Mouse (Mus musculus) gastrocnemius, adult 8-10 months (tissue): ENCODE measurements around the gene Gm28551. TPM values are rescaled to one million over a fixed set of nuclear protein-coding genes. Genes with fewer than 3 reads are reported as not detected.
"Not testable (repeated sequence)": the region's sequence is repeated elsewhere in the genome, so short reads cannot be mapped to it uniquely, and the experiment has no call there.

ENCODE experiments used
- DNase-seq, 2 experiments: peaks; one replicate each; pipeline ENCODE4 v3.0.0; 2022; ENCODE audit warnings: low spot score in 2 of 2
- total RNA-seq, 4 experiments: library from RNA; stranded (reverse); gene quantifications; 2 replicates each; pipeline ENCODE4 v1.2.4; 2022

Gm28551 gene
- total RNA-seq, result under 1 TPM in 3 of 4 experiments, not detected in 1; 0.19 to 0.34 (median 0.21) TPM

- peak; percentile 92 to 94 for DNase-seq
These were observed at the start of gene Gm28551, which contains the start of the genes Asdurf and Asnsd1 for GRCm38 (mm10) chr1:53352327-53353261. Gene Gm28551 (minus strand): TSS chr1:53352667. Gene Asdurf (minus strand): TSS chr1:53352619. Gene Asnsd1 (minus strand): TSS chr1:53352752.

DNA sequence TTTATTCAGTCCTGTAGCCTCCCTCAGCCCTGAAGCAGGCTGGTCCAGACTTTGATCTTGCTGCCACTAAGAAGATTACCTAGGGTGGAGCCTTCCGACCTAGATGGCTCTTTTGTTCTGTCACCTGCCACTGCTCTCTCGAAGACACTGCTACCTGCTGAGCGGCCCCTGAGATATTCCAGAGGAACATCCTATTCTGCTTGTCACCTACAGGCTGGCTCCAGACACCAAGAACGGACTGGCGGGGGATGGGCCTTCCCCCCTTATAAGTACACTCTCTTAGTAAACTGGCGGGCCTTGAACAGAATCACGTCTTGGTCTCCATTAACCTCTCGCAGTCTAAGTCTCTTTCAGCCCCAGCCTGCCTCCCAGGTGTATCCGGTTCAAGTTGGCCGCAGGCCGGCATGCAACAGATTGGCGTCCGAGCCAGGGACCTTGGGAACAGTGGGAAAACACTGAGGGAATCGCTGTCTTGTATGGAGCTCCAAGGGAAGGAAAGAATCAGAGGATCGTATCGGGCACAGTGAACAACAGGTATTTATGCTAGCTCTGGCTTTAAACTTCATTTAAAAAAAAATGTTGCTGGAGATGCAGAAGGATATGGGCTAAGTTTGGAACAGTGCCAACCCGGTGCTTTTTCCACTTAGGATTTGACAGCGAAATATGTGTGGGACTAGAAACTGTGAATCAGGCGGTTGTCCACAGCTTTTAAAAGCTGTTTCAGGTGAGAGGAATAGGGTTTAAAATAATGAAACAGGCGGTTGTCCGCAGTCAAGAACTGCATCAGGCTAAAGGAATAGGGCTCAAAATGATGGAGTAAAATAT, 41.7 kb upstream of the Gm28551 start:
- DNase-seq, result not testable (repeated sequence)

GRCm38 (mm10) chr1:53388762-53389161, 36.3 kb upstream of the Gm28551 start:
- DNase-seq, result no peak

- DNase-seq, result no peak
These were observed 31.7 kb upstream of the Gm28551 start for GRCm38 (mm10) chr1:53384085-53384688.

GRCm38 (mm10) chr1:53377731-53378130, 25.3 kb upstream of the Gm28551 start:
- DNase-seq, result no peak

DNA sequence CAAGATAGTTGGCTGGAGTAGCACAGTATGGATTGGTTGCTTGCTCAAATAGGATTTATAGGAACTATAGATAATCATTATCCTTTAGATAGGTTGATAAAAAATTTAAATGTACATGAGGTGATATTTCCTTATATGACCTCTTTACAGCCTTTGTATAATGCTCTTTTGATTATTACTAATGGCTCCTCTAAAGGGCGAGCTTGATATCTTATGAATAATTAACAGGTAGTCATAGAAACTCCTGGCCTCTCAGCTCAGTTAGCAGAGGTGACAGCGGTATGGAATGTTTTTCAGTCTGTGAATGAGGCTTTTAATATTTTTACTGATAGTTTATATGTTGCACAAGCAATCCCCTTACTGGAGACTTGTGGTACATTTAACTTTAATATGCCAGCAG, 23.5 kb upstream of the Gm28551 start:
- DNase-seq, result not testable (repeated sequence)

- DNase-seq, result no peak
These were observed 6.5 kb upstream of the Gm28551 start for GRCm38 (mm10) chr1:53358988-53359387.

DNA sequence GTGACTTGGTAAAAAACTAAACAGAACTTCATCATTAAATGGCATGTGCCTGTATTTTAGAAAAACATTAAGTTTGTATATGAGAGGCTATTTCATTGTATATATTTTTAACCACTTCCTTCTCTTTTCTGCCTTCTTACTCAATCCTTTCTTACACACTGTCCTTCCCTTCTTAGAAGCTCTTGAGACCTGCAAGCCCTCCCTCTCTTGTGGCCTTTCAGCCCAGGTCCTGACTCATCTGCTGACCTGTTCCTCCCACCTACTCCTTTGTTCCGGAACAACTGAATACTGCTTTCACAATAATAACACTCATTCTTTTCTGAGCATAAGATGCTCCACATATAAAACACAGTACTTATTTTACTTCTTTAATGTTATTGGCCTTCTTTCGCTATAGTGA, 11.4 kb downstream of the Gm28551 start:
- no peak for DNase-seq

GRCm38 (mm10) chr1:53337403-53337802, 15.1 kb downstream of the Gm28551 start:
- DNase-seq, result not testable (repeated sequence)

DNA sequence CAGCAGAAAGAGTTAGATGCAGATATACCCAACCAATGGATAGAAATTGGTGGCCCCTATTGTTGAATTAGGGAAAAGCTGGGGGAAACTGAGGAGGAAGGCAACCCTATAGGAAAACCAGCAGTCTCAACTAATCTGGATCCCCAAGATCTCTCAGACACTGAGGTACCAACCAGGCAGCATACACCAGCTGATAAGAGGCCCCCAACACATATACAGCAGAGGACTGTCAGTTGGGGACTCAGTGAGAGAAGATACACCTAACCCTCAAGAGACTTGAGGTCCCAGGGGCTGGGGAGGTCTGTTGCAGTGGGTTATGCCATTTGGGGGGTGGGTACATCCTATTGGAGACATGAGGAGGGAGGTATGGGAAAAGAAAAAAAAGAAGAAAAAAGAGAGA, 17.0 kb downstream of the Gm28551 start:
- no peak for DNase-seq

DNA sequence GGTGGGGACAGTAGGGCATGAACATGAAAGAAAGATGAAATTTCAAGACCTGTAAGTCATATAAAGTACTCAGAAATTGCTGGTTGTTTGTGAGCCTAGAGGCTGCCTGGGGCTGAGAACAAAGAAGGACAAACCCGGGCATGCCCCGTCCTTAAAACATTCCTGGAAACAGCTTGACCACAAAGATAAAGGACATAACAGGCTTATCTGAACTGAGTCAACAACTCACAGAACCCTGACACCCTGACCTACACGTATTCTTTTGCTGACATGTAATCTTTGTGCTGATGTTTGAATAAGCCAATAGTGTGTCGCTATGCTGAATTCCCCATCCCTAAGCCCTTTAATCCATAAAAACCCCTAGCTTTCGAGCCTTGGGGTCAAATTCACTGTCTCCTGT, 18.9 kb downstream of the Gm28551 start:
- not testable (repeated sequence) for DNase-seq

DNA sequence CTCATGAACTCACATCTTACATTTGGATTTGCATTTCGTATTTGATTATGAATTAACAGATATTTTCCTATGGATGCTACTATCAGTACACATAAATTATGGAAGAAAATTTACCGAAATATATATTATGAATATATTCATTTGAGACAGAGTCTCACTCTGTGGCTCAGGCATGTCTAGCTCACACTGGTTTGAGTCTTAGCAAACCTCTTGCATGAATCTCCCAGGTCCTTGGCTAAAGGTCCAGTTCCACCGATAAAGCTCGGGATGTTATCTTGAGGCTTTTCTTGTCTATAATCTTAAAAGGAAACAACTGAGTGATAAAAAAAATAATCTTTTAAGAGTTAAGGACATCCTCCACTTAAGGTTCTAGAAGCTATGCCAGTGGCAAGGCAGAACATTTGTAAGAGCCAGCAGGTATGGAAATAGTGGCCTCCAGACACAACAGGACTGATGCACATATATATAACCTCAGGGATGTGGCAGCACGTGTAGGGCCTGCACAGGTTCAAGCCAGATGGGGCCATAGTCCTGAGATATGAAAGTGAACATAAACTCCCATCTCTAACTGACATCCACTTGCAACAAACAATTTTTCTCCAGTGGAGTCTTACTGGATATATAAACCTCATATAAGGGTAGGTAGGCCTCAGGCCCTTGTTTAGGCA, 27.5 kb downstream of the Gm28551 start:
- no peak for DNase-seq

DNA sequence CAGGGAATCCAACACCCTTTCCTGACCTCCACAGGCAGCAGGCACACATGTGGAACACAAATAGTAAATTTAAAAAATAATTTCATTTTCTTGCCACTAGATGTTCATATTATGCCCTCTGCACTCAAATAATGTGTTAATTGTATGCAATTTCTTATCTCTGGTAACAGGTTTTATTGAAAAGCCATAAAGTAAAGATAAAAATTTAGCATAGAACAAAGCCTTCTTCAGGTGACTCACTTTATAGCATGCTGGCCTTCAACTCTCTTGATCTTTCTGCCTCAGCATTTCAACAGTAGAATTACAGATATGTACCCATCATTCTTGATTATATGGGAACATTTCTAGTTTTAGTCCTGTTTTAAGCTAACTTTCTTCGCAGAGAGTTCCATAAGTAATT, 28.2 kb downstream of the Gm28551 start:
- DNase-seq, result no peak

DNA sequence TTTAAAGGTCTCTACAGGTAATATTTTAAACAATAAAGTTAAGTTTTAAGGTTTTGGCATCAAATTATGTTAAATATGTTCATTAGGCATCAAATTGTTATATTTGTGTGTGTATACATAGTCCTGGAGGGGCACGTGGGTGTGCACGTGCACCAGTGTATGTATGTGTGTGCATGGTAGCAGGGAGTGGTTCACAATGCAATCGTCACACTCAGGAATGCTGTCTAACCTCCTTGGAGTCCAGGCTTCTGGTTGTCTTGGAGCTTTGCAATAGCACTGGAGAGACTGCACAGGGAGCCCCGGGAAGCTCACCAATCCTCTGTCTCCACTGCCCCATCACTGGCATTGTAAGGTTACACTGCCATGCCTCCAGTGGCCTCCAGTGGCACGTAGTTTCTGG, 29.2 kb downstream of the Gm28551 start:
- no peak for DNase-seq

GRCm38 (mm10) chr1:53321662-53322344, 30.7 kb downstream of the Gm28551 start:
- no peak for DNase-seq

DNA sequence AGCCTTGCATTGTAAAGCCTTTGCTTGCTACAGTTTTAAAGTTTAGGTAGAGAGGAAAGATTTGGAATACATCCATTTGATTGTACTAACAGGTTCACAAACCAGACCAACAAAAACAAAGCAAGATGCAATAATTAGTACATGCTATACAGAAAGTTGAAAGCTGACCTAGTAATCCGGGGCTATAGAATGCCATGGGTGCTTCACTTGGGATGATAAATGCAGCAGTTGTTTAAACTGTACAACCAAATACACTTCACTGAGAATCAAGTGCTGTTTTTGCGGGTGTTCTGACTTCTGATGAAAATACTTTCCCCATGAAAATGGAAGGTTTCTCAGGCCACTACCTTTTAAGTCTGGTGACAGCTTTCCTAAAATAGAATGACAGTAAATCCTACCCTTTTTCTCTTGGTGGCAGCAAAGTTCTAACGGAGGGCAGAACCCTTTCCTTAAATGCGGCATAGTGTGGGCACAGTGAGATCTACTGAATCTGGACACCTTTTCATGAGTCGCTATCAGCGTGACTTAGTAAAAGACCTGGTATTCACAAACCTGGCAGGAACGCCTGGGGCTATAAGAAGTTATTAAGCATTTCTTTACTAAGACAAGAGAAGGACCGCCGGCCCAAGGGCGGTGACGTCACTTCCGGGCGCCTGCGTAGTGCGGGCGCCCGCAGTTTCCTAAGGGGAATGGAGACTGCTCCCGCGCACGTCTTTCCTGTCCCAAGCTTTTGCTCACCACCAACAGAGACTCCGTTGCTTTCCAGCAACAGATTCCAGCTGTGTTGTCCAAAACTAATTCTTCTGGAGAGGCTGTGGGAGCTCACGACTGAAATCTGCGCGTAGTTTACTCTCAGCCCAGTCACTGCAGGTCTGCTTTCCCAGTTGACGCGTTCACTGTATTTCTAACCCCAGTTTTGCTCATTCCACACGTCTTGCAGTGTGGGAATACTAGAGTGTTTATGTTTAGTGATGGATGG, 39.2 kb downstream of the Gm28551 start, which contains the start of gene Osgepl1:
TSS of gene Osgepl1 (plus strand) at position 636 of the 979 bp plus-strand sequence.
- DNase-seq, result peak; percentile 63 to 76

DNA sequence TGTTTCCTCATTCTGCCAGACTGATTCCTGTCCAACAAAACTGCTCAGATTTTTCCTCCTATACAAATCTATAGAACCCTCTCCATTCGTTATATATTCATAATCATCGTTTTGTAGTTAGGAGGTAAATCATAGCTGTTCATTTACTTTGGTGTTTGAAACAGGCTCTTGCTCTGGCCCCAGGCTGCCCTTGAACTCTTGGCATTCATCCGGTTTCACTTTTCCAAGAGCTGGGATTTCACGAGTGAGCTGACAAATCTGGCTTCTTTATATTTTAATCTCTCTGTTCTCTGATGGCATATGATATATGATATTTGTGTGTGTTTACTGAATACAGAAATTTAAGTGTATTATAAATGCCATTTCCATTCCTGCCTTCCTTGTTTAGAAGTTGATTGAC, 52.0 kb downstream of the Gm28551 start:
- DNase-seq, result no peak

DNA sequence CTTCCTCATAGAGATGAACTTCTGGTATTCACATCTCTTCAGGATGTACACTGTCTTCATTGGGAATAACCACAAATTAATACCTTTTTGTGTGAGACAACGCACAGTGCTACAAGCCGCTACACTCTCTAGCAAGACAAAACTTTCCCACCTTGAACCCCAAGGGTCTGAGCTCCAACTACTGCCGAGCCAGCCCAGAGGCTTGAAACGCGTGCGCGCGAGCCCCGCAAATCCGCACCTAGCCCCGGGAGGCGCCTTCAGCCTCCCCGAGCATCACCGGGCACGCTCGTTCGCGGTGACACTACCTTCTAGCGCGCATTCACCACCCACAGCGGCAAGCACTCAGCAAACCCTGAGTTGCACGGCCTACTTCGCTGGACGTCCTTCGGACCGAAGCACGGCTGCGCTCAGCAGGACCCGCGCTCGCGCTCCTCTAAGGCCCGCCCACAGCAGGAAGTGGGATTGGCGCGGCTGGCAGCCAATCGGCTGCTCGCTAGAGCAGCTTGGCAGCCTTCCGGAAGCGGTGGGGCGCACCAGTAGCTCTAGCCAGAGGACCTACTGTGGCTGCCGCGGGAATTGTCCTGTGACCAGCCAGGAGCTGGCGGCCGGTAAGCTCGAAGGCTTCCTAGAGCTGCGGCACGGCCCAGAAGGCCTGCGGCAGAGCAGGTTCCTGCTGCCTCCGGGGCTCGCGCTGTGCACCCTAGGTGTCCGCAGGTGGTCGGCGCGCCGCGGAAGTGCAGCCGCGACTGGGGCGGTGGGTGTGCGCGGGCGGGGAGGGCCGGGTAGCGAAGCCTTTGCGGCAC, 55.7 kb downstream of the Gm28551 start, which contains the start of the genes Pms1, Ormdl1 and Gm28778:
TSS of gene Pms1 (minus strand) at position 438 of the 803 bp plus-strand sequence.
TSS of gene Ormdl1 (plus strand) at position 515 of the 803 bp plus-strand sequence.
TSS of gene Gm28778 (plus strand) at position 531 of the 803 bp plus-strand sequence.
- DNase-seq, result peak; percentile 86 to 94
